Mouse (Mus musculus) large intestine, adult 2 months (tissue): ENCODE data around the gene Crb1. TPM values are rescaled to one million over a fixed set of nuclear protein-coding genes. Genes with fewer than 3 reads are reported as not detected.

Experiments
- DNase-seq: peaks from one replicate; pipeline ENCODE4 v3.0.0-alpha.2; 2012; ENCODE audit warnings: low read depth, low spot score
- WGBS: fragments of 180-500 bp; shearing (Covaris S2); methylation state at CpG from one replicate; pipeline ENCODE4 v1.1.7; 2018; 5-methylcytosine and 5-hydroxymethylcytosine counted together
- polyA plus RNA-seq: library from polyadenylated mRNA; depleted of rRNA; stranded (reverse); fragments of >200 nt; gene quantifications from 2 replicates; pipeline ENCODE4 v1.2.3, GENCODE M21; 2012; rRNA removed

The Crb1 gene
- polyA plus RNA-seq, 1 experiment, result not detected

DNA sequence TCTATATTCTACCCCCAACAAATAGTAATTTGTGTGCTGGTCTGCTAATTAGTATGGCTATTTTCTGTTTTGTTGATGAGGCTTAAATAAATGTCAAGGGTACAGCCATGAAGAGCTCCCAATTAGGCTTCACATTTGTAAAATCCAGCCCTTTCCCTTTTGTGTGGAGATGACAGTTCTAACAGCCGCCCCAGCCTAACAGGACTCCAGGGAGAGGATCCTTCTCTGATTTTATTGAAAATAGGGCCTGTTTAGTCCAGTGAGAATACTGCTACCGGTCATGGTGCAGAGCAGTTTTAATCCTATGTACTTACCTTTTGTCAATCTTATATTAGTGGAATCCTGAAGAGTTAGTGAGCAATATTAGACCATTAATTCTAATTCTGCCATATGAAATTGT, 223.9 kb downstream of the Crb1 start:
- 90% methylated on average over 2 of the region's 2 CpGs for WGBS

More for the DNA sequence above, 223.9 kb downstream of the Crb1 start:
- DNase-seq, result no peak

Other genes with a start within 250 kb of the Crb1 start
- 1.3 and 2.8 TPM in 2 replicates for gene Zbtb41, start 45.2 kb upstream of the Crb1 start, polyA plus RNA-seq
- 0.76 and 0.93 TPM in 2 replicates for gene Aspm, start 77.7 kb upstream of the Crb1 start, polyA plus RNA-seq
- not detected in 2 replicates for gene F13b, start 124.6 kb upstream of the Crb1 start, polyA plus RNA-seq
- gene Cfhr1, start 183.2 kb upstream of the Crb1 start, polyA plus RNA-seq, result not detected in 2 replicates